Mouse (Mus musculus): ENCODE measurements around the gene Gsto2. TPM values are rescaled to one million over a fixed set of nuclear protein-coding genes. Genes with fewer than 3 reads are reported as not detected.

Gsto2 gene
- total RNA-seq, 2 experiments from 2014 or later = 2.9 to 3.7 TPM

DNA sequence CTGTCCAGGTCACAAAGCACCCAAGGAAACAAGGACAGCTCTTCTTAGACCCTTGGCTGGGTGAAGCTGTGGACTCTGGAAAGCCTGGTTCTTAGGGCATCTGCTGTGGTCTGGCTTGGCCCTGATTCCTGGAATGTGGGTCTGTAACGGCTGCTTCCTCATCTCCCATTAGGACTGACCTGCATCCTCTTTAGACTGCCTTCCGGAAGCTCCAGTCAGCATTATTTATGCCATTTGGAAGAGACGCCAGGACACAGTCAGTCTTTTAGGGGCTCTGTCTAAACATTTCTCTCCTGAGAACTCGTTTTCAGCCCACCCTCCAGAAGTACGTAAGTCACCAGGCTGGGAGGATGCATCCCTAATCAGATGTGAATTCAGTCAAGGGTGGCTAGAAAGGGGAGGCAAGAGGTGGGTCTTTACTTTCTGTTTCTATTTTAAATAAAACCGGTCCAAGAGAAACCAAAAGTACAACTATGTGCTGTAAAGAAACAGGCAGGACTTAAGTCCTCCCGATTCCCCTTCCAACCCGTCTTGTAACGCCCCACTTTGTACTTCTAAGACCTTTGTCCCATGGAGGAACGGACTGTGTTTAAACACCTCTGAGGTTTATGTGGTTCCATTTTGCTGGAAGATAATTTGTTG lies 25.3 kb downstream of the Gsto2 start:
- no peak for DNase-seq (ENCODE audit: low spot score in 2 of 2)

DNA sequence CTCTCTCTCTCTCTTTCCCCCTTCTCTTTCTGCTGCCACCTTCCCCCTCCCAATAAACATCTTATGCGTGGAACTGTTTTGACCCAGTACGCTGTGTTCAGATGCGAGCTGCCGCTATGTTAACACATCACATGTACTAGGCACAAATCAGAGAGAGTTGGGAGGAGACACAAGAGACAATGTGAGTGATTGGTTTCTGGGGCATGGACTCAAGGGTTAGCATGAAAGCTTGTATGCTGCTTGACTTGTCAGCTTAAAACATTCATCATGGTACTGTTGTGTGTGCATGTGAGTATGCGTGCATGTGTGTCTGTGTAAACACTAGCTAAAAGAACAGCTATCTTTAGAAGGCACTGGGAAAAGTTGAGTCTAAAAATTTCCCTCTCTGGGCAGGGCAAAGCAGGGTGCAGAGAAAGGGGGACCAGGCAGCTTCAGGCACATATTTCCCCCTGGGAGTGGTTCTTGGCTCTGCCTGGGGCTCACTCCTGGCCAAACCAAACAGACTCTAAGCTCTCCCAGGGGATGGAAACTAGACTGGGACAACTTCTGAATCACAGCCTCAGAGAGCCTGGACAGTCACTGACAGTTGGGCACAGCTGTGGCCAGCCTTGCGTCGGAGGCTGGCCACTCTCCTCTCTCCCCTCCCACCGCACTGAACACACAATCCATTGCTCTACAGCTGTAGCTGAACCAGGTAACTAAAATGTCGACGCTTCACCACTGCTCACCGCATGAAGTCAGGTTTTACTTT lies 26.4 kb downstream of the Gsto2 start:
- DNase-seq (ENCODE audit: low spot score in 2 of 2) = no peak

DNA sequence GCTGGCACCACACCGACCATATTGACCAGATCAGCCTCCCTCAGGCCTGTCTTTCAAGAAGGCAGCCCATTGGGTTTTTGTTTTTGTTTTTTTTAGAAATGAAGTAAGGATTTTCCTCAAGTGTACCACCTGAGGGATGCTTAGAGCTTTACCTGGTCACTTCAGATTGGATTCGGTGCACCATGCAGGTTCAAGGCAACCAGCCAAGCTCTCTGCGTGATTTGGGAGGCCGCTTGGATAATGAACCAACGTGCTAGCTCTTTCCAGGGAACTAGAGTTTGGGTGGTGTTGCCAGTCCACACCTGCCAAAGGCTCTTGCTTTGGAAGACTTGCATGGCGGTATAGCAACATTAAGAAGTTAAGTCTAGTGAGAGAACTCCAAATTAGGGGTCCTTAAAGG lies 27.8 kb downstream of the Gsto2 start:
- no peak for DNase-seq (ENCODE audit: low spot score in 2 of 2)

DNA sequence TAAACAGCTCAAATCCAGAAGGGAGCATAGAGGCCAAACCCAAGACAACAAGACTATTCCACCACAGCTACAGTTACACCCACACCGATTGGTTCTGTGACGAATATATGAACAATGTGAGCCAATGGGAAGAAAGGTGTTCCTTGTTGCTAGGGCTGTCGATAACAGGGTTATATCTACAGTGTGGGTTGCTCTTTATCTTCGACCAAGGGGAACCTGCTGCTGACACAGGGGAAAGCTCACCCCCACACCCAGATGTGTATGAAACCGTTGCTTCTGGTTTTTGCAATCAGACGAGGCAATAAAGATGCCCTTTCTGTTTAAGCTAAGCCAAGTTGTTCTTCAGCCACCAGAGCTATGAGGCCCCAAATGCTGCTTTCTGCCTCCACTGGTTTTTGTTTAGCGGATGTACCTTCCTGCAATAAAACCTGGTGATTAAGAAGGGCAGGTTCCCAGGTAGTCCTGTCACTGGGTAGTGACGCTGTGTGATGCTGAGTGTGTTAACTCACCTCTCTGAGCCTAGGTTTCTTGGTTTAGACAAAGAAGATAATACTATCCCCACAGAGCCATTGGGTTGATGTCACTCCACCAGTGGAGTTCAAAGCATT lies 33.2 kb downstream of the Gsto2 start:
- DNase-seq (ENCODE audit: low spot score in 2 of 2) = no peak

DNA sequence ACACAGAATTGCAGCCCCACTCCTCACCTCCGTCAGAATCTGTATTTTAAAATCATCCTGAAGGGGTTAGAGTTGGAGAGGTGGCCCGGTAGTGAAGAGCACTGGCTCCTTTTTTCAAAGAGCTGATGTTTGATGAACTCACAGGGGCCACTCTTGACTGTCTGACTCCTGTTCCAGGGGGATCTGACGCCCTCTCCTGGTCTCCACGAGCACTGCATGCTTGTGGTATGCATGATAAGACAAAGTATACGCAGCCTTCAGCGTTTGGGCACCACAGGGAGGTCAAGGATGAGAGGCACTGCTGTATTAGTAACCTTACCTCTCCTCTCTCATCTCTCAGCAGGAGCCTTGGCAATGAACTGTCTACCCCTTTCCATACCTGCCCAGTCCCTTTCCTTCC lies 34.7 kb downstream of the Gsto2 start:
- no peak for DNase-seq (ENCODE audit: low spot score in 2 of 2)

DNA sequence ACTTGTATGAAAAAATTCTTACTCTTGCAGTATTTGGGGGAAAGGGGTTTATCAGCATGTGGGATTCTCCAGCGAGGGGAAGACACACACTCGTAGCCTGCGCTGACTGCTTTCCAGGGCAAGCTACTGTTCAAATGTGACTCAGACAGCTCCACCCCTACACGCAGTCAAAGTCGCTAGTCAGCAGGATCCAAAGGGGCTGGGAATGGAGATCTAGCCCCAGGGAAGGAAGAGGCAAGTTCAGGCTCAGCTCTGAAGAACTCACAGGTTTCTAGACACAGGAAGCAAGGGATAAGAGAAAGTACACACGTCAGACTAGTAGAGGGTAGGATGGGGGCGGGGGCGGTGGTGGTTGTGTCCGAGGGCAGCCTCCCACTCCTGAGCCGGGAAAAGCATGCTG lies 35.2 kb downstream of the Gsto2 start:
- no peak for DNase-seq (ENCODE audit: low spot score in 2 of 2)

DNA sequence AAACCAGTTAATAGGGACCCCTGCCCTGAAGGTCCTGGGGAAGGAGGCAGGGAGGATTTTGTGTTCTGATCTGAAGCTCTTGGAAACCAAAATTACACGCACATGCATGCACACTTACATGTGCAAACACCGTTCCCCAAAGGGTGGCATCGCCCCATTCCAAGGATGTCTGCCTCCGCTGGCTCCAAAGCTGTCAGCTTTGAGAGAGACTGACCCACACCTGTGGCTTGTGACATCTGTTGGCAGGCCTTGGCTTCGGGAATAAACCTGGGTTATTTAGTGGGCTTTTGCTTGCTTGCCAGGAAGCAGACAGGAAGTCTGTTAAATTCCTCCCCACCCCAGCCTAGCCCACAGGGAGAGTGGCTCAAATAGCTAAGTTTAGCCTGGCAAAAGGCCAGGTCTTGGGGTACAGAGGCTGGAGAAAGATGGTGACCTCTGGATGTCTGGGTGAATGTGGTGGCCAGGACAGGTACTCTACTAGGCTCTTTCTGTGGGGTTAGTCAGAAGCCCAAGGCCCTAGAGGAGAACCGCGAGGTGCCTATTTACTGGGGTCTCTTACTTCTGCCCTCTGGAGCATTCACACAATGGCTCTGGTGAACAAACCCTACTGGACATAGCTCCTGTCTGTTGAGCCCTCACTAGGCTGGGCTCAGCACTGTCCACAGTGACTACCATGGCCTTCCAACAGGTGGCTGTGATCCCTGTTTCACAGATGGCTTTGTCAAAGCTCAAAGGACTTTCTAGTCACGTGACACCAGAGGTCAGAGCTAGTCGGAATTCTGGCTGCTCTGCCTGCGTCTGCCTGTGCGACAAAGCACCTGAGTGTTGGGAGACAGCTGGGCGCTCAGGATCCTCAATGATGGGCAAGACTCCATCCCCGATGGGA lies 37.2 kb downstream of the Gsto2 start:
- DNase-seq (ENCODE audit: low spot score in 2 of 2) = no peak

DNA sequence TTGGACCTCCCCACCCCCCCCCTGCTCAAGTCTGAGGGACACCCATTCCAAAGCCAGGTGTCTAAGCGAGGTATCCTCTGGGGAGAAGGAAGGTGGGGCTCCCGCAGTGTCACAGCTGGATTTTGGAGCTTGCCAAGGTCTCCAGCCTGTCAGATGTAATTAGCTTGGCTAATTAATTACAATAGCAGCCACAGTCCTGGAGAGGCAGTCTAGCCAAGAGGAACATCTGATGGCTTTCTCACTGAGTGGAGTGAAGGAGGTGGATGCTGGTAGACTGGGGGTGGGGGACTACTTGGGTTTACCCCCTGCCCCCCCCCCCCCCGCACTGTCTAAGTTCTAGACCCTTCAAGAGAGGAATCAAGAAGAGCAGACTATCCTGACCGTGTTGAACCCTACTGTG lies 38.3 kb downstream of the Gsto2 start:
- no peak for DNase-seq (ENCODE audit: low spot score in 2 of 2)

DNA sequence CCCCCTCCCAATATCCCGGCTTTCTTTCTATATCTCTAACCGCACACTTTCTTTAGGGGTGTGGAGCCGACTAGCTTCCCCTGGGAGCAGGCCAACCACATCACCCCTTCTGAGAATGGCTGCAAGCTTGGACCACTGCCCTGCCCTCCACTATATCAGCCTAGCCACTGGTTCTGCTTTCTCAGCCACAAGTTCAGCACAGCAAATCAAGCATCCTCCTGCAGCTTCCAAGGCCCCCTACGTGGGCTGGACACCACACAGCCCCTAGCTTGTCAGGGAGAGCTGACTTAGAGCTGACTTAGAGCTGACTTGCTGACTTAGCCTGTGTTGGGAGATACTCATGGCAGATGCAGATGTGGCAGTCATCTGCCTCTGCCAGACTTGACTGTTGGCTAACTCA lies 39.7 kb downstream of the Gsto2 start:
- no peak for DNase-seq (ENCODE audit: low spot score in 2 of 2)

DNA sequence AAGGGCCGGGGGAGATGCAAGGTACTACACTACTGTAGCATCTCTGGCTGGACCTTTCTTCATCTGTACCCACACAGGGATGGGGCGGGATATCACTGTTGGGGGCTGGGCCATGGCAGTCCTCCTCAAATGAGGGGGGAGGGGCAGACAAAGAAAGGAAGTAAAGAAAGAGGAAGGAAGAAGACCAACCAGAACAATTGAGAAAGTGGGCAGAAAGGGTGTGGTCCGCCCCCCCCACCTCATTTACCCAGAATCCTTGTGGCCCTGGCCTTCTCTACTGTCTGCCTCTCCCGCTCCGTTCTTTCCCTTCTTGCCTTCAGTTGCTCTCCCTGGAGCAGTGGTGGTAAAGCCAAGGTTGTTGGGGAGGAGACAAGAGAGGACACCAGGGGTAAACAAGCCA lies 40.3 kb downstream of the Gsto2 start:
- DNase-seq (ENCODE audit: low spot score in 2 of 2) = no peak

DNA sequence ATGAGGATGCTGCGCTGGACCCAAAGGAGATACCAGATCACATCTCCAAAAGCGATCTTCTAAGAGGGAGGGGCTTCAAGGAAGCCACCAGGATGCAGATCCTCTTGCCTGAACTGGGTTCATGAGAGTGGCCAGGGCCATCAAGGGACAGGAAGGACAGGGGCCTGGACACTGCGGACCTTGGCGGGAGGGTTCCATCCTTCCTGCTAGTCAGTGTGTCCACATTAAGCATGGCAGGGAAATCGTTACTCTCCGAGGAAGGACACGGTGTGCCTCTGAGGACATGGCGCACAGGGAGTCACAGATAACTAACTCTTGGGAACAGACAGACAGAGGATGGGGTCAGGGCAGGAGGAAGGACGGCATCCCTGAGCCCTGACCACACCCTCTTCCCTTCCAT lies 42.3 kb downstream of the Gsto2 start:
- DNase-seq (ENCODE audit: low spot score in 2 of 2) = no peak

DNA sequence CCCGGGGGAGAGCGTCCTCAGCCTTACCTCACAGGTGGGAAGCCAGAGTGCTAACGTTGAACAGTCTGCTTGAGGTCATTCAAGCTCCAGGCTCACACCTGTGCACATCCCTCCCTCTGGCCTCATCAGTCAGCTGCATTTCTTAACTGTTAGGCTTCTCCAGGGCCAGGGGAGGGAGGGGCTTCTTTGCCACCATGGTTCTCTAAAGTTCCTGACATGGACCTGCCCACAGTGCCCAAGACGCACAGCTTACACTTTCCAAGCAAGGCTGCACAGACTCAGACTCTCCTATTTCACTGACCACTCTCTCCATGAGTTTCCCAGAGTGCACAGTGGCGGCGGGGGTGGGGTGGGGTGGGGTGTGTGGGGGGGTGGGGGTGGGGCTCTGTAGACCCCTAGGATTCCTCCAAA lies 43.6 kb downstream of the Gsto2 start:
- no peak for DNase-seq (ENCODE audit: low spot score in 2 of 2)

DNA sequence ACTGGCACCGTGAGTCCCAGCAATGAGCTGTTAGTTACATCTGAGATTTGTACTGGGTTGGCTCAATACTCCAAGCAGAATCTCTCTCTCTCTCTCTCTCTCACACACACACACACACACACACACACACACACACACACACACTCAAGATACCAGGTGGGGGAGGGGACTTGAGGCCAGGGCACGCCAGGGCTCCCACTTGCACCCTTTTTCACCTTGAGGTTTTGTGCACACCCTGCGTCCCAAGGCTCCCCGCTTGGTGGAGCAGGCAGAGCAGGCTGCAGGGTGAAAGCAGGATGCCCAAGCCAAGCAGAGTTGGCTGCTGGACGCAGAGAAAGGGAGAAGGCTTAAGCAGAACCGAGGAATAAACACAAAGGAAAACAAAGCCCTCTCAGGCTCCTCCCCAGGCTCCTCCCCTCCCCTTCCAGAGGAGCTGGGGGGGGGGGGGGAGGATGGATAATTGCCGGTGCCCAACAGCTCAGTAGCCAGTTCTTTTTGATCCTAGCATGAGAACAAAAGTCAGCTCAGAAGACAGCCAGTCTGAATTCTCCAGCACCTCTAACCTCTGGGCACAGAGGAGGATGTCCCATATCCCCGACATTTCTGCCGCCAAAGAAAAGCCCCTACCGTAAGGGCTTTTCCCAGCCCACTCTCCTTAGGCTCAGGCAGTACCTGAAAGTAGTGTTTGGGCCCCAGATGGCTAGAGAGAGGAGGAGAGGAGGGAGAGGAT lies 44.2 kb downstream of the Gsto2 start:
- no peak for DNase-seq (ENCODE audit: low spot score in 2 of 2)

DNA sequence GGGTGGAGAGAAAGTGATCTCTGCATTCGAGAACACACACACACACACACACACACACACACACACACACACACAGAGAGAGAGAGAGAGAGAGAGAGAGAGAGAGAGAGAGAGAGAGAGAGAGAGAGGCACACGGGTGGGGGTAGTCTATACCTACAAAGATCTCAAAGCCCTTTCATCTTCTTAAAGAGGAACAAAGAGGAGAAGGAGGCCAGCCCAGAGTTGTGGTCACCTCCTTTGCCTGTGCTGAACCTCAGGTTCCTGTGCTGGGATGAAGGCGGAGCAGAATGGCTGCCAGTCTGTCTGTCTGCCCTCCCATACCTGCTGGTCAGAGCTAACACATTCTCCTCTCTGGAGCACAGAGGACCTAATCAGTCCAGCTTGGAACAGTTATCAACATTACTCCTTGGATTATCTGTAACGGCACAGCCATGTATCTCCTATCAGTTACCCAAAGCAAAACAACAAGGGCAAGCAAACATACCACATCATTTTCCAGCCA lies 44.8 kb downstream of the Gsto2 start:
- DNase-seq (ENCODE audit: low spot score in 2 of 2) = no peak

DNA sequence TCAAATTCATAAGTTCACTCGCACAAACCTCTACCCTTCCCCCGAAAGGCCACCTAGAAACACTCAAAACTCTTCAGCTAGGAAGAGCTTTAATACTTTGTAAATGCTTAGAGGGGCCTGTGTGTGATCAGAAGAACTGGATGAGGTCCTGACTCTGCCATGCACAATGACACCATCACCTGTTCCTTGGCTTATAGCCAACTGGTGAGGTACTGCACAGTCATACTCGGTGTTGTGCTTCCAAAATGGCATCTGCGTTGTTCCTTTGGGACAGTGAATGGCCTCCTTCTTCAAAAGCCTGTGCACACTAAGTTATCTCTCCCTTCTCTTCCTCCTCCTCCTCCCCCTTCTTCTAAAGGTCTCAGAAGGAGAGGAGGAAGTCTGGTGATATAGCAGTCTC lies 45.4 kb downstream of the Gsto2 start:
- DNase-seq (ENCODE audit: low spot score in 2 of 2) = no peak

DNA sequence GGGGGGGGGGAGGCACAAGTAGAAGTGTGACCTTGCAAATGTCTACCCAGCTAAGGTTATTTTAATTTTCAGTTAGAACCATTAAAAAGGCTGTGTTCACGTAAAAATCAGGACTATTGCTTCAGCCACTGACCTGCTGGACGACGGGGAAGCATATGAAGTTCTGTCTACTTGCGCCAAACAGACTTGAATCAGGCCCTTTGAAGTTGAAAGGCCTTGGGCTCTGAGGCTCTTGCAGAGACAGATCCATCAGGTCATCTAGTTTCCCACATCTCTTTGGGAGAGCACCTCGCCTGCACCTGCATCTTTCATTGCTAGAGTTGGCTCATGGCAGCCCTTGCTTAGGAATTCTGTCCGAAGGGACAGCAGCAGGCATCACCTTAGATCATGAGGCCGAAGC lies 48.0 kb downstream of the Gsto2 start:
- no peak for DNase-seq (ENCODE audit: low spot score in 2 of 2)

DNA sequence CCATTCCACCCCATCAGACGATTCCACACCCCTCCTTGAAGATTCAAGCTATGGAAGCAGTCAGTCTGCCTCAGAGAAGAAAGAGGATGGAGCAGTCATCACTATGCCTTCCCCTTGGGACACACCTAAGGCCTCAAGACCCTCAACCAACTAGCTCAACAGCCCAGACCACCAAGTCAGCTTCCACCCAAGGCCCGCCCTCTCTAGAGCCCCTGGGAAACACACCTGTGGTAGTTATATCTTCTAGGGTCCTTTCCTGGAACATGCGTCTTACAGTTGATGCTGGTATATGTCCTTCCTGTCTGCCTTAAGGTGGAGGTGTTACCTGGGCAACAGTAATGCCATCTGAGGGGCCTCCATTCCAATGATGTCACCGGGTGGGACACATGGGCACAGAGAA lies 48.9 kb downstream of the Gsto2 start:
- DNase-seq (ENCODE audit: low spot score in 2 of 2) = no peak

DNA sequence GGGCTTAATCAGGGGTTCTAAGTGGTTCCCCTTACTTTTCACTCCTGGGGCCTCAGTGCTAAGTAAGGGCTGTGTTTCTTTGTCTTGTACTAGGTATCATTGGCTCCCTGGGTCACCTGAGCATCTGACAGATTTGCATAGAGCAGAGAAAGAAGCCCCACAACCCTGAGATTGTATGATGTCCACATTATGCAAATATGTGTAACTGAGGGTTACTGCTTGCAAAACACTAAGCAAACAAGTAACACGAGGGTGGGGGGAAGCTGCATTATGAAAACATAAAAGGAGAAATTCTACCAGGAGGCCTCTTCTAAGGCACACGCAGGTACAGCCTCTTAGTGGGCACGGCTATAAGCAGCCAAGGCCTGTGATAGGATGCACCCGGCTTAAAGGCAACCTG lies 49.9 kb downstream of the Gsto2 start:
- DNase-seq (ENCODE audit: low spot score in 2 of 2) = no peak

DNA sequence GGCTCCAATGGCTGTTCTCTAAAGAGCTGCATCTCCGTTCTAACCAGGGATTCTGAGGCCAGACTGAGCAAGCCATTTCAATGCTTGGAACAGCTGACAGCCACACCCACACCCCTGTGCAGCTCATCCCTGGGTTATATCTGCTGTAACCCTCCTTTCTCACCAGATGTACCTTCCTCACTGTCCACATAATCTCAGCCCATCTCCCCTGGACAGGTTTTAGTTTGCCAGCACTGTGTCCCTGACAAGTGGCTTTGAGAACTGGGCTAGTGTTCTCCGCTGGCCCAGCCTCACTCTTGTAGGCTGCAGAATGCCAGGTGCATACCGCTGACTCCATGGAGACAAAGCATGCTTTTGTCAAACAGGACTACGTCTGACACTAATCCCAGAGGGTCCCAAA lies 52.1 kb downstream of the Gsto2 start:
- no peak for DNase-seq (ENCODE audit: low spot score in 2 of 2)

DNA sequence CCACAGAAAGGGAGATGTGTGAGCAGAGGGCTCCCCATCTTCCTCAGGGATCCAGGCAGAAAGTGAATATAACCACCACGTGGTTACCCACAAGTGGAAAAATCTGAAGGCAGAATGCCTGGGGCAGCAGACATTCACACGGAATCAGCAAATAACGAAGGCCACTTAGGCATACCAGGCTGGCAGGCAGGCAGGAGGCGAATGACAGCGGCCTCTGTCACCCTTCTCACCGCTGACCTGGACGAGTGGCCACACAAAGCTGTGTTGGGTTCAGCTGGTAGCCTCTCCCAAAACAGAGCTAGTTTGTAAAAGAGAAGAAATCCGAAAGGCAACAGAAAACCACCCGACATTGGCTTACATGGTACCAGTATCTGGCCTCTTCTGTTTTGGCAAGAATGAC lies 52.7 kb downstream of the Gsto2 start:
- DNase-seq (ENCODE audit: low spot score in 2 of 2) = no peak

Measured in layer of hippocampus, adult 18-20 months (tissue).